Mouse (Mus musculus) liver, adult 2 months (tissue): ENCODE results near the gene Gpam. TPM values are rescaled to one million over a fixed set of nuclear protein-coding genes. Genes with fewer than 3 reads are reported as not detected.

Experiments
- DNase-seq: peaks from one replicate; pipeline ENCODE4 v3.0.0-alpha.2; 2011; ENCODE audit warnings: low read depth, low spot score; ENCODE audit errors: extremely low read depth
- H3K27ac ChIP-seq: fragments of 200-500 bp; replicated peaks from 2 replicates; pipeline ENCODE4 v1.5.1; 2012; ENCODE audit warnings: low read depth, mild to moderate bottlenecking, control low read depth, inconsistent platforms, low read length; ENCODE audit not compliant: insufficient read depth
- H3K27me3 ChIP-seq: fragments of 200-500 bp; 2 replicates; pipeline ENCODE4 v1.6.1; 2012; ENCODE audit warnings: mild to moderate bottlenecking, moderate library complexity, low read length, inconsistent platforms; ENCODE audit not compliant: control insufficient read depth, insufficient read depth
- H3K36me3 ChIP-seq: fragments of 200-500 bp; 2 replicates; pipeline ENCODE4 v1.6.1; 2012; ENCODE audit warnings: low read length, inconsistent platforms; ENCODE audit not compliant: control insufficient read depth, insufficient read depth
- H3K4me1 ChIP-seq: fragments of 200-500 bp; 2 replicates; pipeline ENCODE4 v1.6.1; 2011; ENCODE audit warnings: low read length; ENCODE audit not compliant: control insufficient read depth, insufficient read depth
- H3K4me3 ChIP-seq: fragments of 200-500 bp; 2 replicates; pipeline ENCODE4 v1.5.1; 2011; ENCODE audit warnings: low read depth, mild to moderate bottlenecking, control low read depth, low read length, moderate library complexity; ENCODE audit not compliant: insufficient read depth
- H3K79me2 ChIP-seq: fragments of 200-500 bp; 2 replicates; pipeline ENCODE4 v1.6.1; 2012; ENCODE audit warnings: inconsistent platforms, mild to moderate bottlenecking, low read length, moderate library complexity; ENCODE audit not compliant: control insufficient read depth, insufficient read depth
- H3K9ac ChIP-seq: fragments of 200-500 bp; 2 replicates; pipeline ENCODE4 v1.6.1; 2012; ENCODE audit warnings: low read depth, mild to moderate bottlenecking, control low read depth, inconsistent platforms, low read length
- CTCF ChIP-seq: fragments of 200-500 bp; IDR thresholded peaks from 2 replicates; pipeline ENCODE4 v1.5.1; 2011; ENCODE audit warnings: low read depth, low read length, control low read depth
- POLR2A ChIP-seq: fragments of 200-500 bp; IDR thresholded peaks from 2 replicates; pipeline ENCODE4 v1.6.1; 2011; ENCODE audit warnings: low read length, control low read depth; ENCODE audit not compliant: insufficient read depth; ENCODE audit errors: extremely low read depth
- WGBS: fragments of 180-500 bp; shearing (Covaris S2); methylation state at CpG from one replicate; pipeline ENCODE4 v1.1.7; 2018; 5-methylcytosine and 5-hydroxymethylcytosine counted together
- polyA plus RNA-seq: library from polyadenylated mRNA; depleted of rRNA; stranded (reverse); fragments of >200 nt; gene quantifications from 2 replicates; pipeline ENCODE4 v1.2.3, GENCODE M21; 2012
- total RNA-seq: library from RNA; depleted of rRNA; stranded (reverse); fragments of >200 nt; gene quantifications from 2 replicates; pipeline ENCODE4 v1.2.3, GENCODE M21; 2014

Gpam gene
- total and polyA plus RNA-seq, 2 experiments, result 102 to 261 TPM

DNA sequence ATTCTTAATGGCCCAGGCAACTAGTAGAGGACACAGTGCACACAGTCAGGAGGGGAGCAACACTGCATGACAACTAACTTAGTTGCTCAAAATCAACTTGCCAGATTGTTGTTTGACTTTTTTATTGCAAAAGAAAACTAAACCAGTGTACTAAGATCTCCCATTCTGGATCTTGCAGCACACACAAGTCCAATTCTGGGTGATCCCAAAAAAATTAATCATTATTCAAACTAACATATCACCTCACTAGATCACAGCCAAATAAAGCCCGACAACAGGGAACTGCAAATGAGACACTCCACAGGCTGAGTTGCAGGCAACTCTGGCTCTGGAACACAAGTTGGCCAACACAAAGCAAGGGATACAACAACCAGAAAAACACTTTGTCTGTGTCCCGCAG lies 39.7 kb upstream of the Gpam start:
- Histone ChIP-seq H3K27me3 (no peaks in the 10 kb centered on the region), H3K79me2 (no peaks in the 10 kb centered on the region), H3K4me3 (no peak overlapping the region), H3K36me3 (no peaks in the 10 kb centered on the region), H3K9ac (no peak overlapping the region), H3K27ac (peak overlapping the region; percentile 56), H3K4me1 (peaks cover 27% of the 10 kb centered on the region)
- TF ChIP-seq POLR2A (no peak), CTCF (no peak)
- WGBS, result 18% methylated on average over 2 of the region's 2 CpGs
- DNase-seq, result peak; percentile 98

DNA sequence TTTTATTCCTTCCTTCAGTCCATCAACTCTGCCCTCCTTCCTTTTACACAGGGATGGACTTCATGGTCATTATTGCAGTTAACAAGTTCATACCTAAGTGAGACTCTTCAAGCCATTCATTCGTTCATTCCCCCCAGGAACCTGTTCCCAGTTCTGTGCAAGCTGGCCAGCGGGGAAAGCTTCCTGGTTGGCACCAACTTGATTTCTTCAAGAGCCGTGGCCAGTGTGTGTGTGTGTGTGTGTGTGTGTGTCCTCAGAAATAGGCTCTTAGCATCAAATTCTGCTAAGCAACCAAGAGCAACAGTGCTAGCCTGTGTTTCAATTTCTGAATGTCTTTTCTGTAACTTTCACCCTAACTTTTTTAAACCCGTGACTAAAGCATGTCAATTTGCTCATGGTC lies 38.9 kb upstream of the Gpam start:
- Histone ChIP-seq H3K27me3 (no peaks in the 10 kb centered on the region), H3K79me2 (no peaks in the 10 kb centered on the region), H3K36me3 (no peaks in the 10 kb centered on the region), H3K9ac (no peak overlapping the region), H3K27ac (peak overlapping the region; percentile 46), H3K4me3 (no peak overlapping the region), H3K4me1 (peaks cover 25% of the 10 kb centered on the region)
- no peak for DNase-seq
- 78% methylated on average over 4 of the region's 4 CpGs for WGBS
- TF ChIP-seq CTCF, result no peak
- TF ChIP-seq POLR2A, result no peak

GRCm38 (mm10) chr19:55165183-55165865 lies 38.3 kb upstream of the Gpam start:
- no peak overlapping the region for H3K9ac ChIP-seq
- no peak overlapping the region for H3K4me3 ChIP-seq
- DNase-seq, result peak; percentile 41
- H3K36me3 ChIP-seq, result no peaks in the 10 kb centered on the region
- no peak overlapping the region for H3K27ac ChIP-seq
- TF ChIP-seq CTCF, result no peak
- no peaks in the 10 kb centered on the region for H3K79me2 ChIP-seq
- peaks cover 23% of the 10 kb centered on the region for H3K4me1 ChIP-seq
- no peaks in the 10 kb centered on the region for H3K27me3 ChIP-seq
- 88% methylated on average over 1 of the region's 1 CpGs for WGBS

- Histone ChIP-seq H3K27me3 (no peaks in the 10 kb centered on the region), H3K27ac (no peak overlapping the region), H3K9ac (no peak overlapping the region), H3K36me3 (no peaks in the 10 kb centered on the region), H3K4me1 (peaks cover 19% of the 10 kb centered on the region), H3K4me3 (no peak overlapping the region), H3K79me2 (no peaks in the 10 kb centered on the region)
- TF ChIP-seq CTCF (no peak), POLR2A (no peak)
- 82% methylated on average over 1 of the region's 1 CpGs for WGBS
- DNase-seq, result no peak
Observed at GRCm38 (mm10) chr19:55164162-55164561, 37.1 kb upstream of the Gpam start.

GRCm38 (mm10) chr19:55162271-55162670 lies 35.2 kb upstream of the Gpam start:
- peaks cover 12% of the 10 kb centered on the region for H3K4me1 ChIP-seq
- no peak overlapping the region for H3K27ac ChIP-seq
- WGBS, result 78% methylated on average over 4 of the region's 4 CpGs
- no peak overlapping the region for H3K4me3 ChIP-seq
- no peaks in the 10 kb centered on the region for H3K79me2 ChIP-seq
- DNase-seq, result peak; percentile 21
- no peaks in the 10 kb centered on the region for H3K36me3 ChIP-seq
- H3K27me3 ChIP-seq, result no peaks in the 10 kb centered on the region
- H3K9ac ChIP-seq, result no peak overlapping the region
- TF ChIP-seq POLR2A (no peak), CTCF (no peak)

GRCm38 (mm10) chr19:55159826-55160225 lies 32.8 kb upstream of the Gpam start:
- no peak overlapping the region for H3K9ac ChIP-seq
- TF ChIP-seq CTCF, result no peak
- TF ChIP-seq POLR2A, result no peak
- 75% methylated on average over 6 of the region's 6 CpGs for WGBS
- H3K79me2 ChIP-seq, result no peaks in the 10 kb centered on the region
- H3K4me3 ChIP-seq, result no peak overlapping the region
- H3K27ac ChIP-seq, result no peak overlapping the region
- H3K27me3 ChIP-seq, result no peaks in the 10 kb centered on the region
- H3K36me3 ChIP-seq, result no peaks in the 10 kb centered on the region
- H3K4me1 ChIP-seq, result no peaks in the 10 kb centered on the region; the same call in 1 of the 2 replicates
- DNase-seq, result no peak
